Mouse (Mus musculus) CH12.LX (cell line): ENCODE data around the gene Zfp101. TPM values are rescaled to one million over a fixed set of nuclear protein-coding genes. Genes with fewer than 3 reads are reported as not detected.

Experiments
- DNase-seq: peaks from one replicate; pipeline ENCODE4 v3.0.0-alpha.2; 2013; ENCODE audit errors: extremely low read depth
- H3K27ac ChIP-seq: 2 replicates; pipeline ENCODE4 v1.5.1; 2012; ENCODE audit warnings: low read depth, mild to moderate bottlenecking, control low read depth, moderate library complexity; ENCODE audit not compliant: insufficient read depth
- H3K27me3 ChIP-seq: replicated peaks from 2 replicates; pipeline ENCODE3; 2012; ENCODE audit warnings: inconsistent platforms
- H3K36me3 ChIP-seq, 2 experiments: replicated peaks in 1 of 2; 2 replicates each; pipeline versions ENCODE3 to v1.6.1; 2012; ENCODE audit warnings: inconsistent platforms in 1 of 2, low read length in 1 of 2, mild to moderate bottlenecking in 1 of 2, mixed read lengths in 1 of 2, moderate library complexity in 1 of 2; ENCODE audit not compliant: control insufficient read depth in 1 of 2, insufficient read depth in 1 of 2
- H3K4me1 ChIP-seq, 2 experiments: 2 replicates each; pipeline ENCODE4 v1.6.1; 2012; ENCODE audit warnings: inconsistent platforms in 1 of 2, moderate library complexity in 1 of 2; ENCODE audit not compliant: insufficient read depth in 2 of 2, control insufficient read depth in 1 of 2
- H3K4me2 ChIP-seq: 2 replicates; pipeline ENCODE4 v1.6.1; 2012; ENCODE audit warnings: low read depth, mild to moderate bottlenecking, control low read depth; ENCODE audit not compliant: poor library complexity, insufficient read depth, severe bottlenecking
- H3K4me3 ChIP-seq, 3 experiments: fragments of 150-350 bp in 1 of 3; sonication (generic) in 1 of 3; replicated peaks in 1 of 3; 2 replicates each; pipeline versions ENCODE3 to v1.5.1; 2011 to 2012; ENCODE audit warnings: low read depth in 2 of 3, low read length in 2 of 3, mild to moderate bottlenecking in 2 of 3, moderate library complexity in 2 of 3, control low read depth in 1 of 3, improper control_type of control experiment in 1 of 3, inconsistent platforms in 1 of 3, mixed read lengths in 1 of 3; ENCODE audit not compliant: poor library complexity in 1 of 3
- H3K79me2 ChIP-seq: replicated peaks from 2 replicates; pipeline ENCODE4 v1.6.1; 2012; ENCODE audit warnings: mild to moderate bottlenecking, moderate library complexity; ENCODE audit not compliant: control insufficient read depth, poor library complexity, insufficient read depth, severe bottlenecking; ENCODE audit errors: extremely low read depth
- H3K9ac ChIP-seq: 2 replicates; pipeline ENCODE4 v1.6.1; 2012; ENCODE audit warnings: low read depth, mild to moderate bottlenecking, control low read depth, moderate library complexity; ENCODE audit not compliant: insufficient read depth
- H3K9me3 ChIP-seq: replicated peaks from 2 replicates; pipeline ENCODE3; 2012; ENCODE audit warnings: low read length, inconsistent platforms, mixed read lengths
- BHLHE40 ChIP-seq: IDR thresholded peaks from 2 replicates; pipeline ENCODE4 v1.6.1; 2011; ENCODE audit warnings: mild to moderate bottlenecking, low read depth, low read length, improper control_type of control experiment
- CHD1 ChIP-seq: IDR thresholded peaks from 2 replicates; pipeline ENCODE4 v1.6.1; 2012; ENCODE audit warnings: low read depth, low read length, improper control_type of control experiment, inconsistent platforms
- CHD2 ChIP-seq: IDR thresholded peaks from 2 replicates; pipeline ENCODE4 v1.6.1; 2011; ENCODE audit warnings: low read length, improper control_type of control experiment
- CTCF ChIP-seq, 2 experiments: IDR thresholded peaks in 1 of 2; conservative IDR thresholded peaks in 1 of 2; 2 replicates each; pipeline ENCODE4 v1.5.1; 2011 to 2012; ENCODE audit warnings: low read depth in 2 of 2, low read length in 2 of 2, improper control_type of control experiment in 1 of 2, inconsistent platforms in 1 of 2, mild to moderate bottlenecking in 1 of 2, moderate library complexity in 1 of 2
- EP300 ChIP-seq: IDR thresholded peaks from 2 replicates; pipeline ENCODE4 v1.6.1; 2011; ENCODE audit warnings: low read length, improper control_type of control experiment
- GABPA ChIP-seq: IDR thresholded peaks from 2 replicates; pipeline ENCODE4 v1.6.1; 2012; ENCODE audit warnings: low read depth, low read length, improper control_type of control experiment, inconsistent platforms; ENCODE audit not compliant: insufficient replicate concordance
- HCFC1 ChIP-seq: IDR thresholded peaks from 2 replicates; pipeline ENCODE4 v1.6.1; 2012; ENCODE audit warnings: low read depth, mild to moderate bottlenecking, inconsistent platforms, low read length, improper control_type of control experiment
- IRF4 ChIP-seq: IDR thresholded peaks from 2 replicates; pipeline ENCODE4 v1.6.1; 2014; ENCODE audit warnings: low read depth, mild to moderate bottlenecking, inconsistent platforms, low read length, improper control_type of control experiment
- JUND ChIP-seq: conservative IDR thresholded peaks from 2 replicates; pipeline ENCODE4 v1.6.1; 2011; ENCODE audit warnings: low read depth, low read length, improper control_type of control experiment
- KAT2A ChIP-seq: IDR thresholded peaks from 2 replicates; pipeline ENCODE4 v1.6.1; 2012; ENCODE audit warnings: low read length, improper control_type of control experiment, inconsistent platforms; ENCODE audit not compliant: insufficient replicate concordance
- MAX ChIP-seq: IDR thresholded peaks from 2 replicates; pipeline ENCODE4 v1.6.1; 2011; ENCODE audit warnings: low read length, improper control_type of control experiment
- MYC ChIP-seq: IDR thresholded peaks from 2 replicates; pipeline ENCODE4 v1.6.1; 2011; ENCODE audit warnings: low read depth, mild to moderate bottlenecking, improper control_type of control experiment, low read length
- NELFE ChIP-seq: IDR thresholded peaks from 2 replicates; pipeline ENCODE4 v1.6.1; 2011; ENCODE audit warnings: low read depth, low read length, improper control_type of control experiment
- POLR2A ChIP-seq: IDR thresholded peaks from 2 replicates; pipeline ENCODE4 v1.6.1; 2011; ENCODE audit warnings: low read depth, mild to moderate bottlenecking, improper control_type of control experiment, low read length
- POLR2AphosphoS2 ChIP-seq: IDR thresholded peaks from 2 replicates; pipeline ENCODE4 v1.6.1; 2011; ENCODE audit warnings: low read depth, low read length, improper control_type of control experiment
- RAD21 ChIP-seq: IDR thresholded peaks from 2 replicates; pipeline ENCODE4 v1.6.1; 2011; ENCODE audit warnings: low read depth, mild to moderate bottlenecking, low read length, improper control_type of control experiment, moderate library complexity
- RCOR1 ChIP-seq: conservative IDR thresholded peaks from 2 replicates; pipeline ENCODE4 v1.6.1; 2012; ENCODE audit warnings: low read depth, mild to moderate bottlenecking, inconsistent platforms, low read length, improper control_type of control experiment
- SMC3 ChIP-seq: IDR thresholded peaks from 2 replicates; pipeline ENCODE4 v1.6.1; 2011; ENCODE audit warnings: low read depth, low read length, improper control_type of control experiment
- TBP ChIP-seq: conservative IDR thresholded peaks from 2 replicates; pipeline ENCODE4 v1.6.1; 2011; ENCODE audit warnings: low read depth, low read length, improper control_type of control experiment
- USF2 ChIP-seq: conservative IDR thresholded peaks from 2 replicates; pipeline ENCODE4 v1.6.1; 2011; ENCODE audit warnings: low read depth, low read length, improper control_type of control experiment
- ZC3H11A ChIP-seq: IDR thresholded peaks from 2 replicates; pipeline ENCODE4 v1.6.1; 2012; ENCODE audit warnings: low read depth, mild to moderate bottlenecking, inconsistent platforms, low read length, improper control_type of control experiment
- ZNF384 ChIP-seq: IDR thresholded peaks from 2 replicates; pipeline ENCODE4 v1.6.1; 2012; ENCODE audit warnings: low read depth, low read length, improper control_type of control experiment, inconsistent platforms
- dilution Hi-C: fragments of 300-500 bp; cut with MboI; formaldehyde crosslinking; loops from 2 replicates; pipeline ENCODE4 v1.14.3; 2020; ENCODE audit warnings: low sequenced_read_pairs; ENCODE audit not compliant: extremely low pct_unique_long_range_greater_than_20kb, extremely low pct_ligation_motif_present
- in situ Hi-C: fragments of 300-500 bp; cut with MboI; formaldehyde crosslinking; loops from 3 replicates; pipeline ENCODE4 v1.14.3; 2019; ENCODE audit warnings: low sequenced_read_pairs, low pct_ligation_motif_present, low pct_unique_long_range_greater_than_20kb, mixed read lengths
- polyA plus RNA-seq: library from polyadenylated mRNA; unstranded; fragments of >175 nt; gene quantifications from 2 replicates; pipeline ENCODE4 v1.2.1, GENCODE M21; 2012; ENCODE audit warnings: low read depth; ENCODE audit not compliant: insufficient read length
- total RNA-seq, 2 experiments: library from RNA; depleted of rRNA; stranded (reverse); fragments of 300-350 nt in 1 of 2; fragments of >200 nt in 1 of 2; gene quantifications; 2 replicates each; pipeline ENCODE4 v1.2.3; 2012 to 2014

Gene Zfp101
- total and polyA plus RNA-seq, 3 experiments = 7.2 to 15.4 (median 10.7) TPM

DNA sequence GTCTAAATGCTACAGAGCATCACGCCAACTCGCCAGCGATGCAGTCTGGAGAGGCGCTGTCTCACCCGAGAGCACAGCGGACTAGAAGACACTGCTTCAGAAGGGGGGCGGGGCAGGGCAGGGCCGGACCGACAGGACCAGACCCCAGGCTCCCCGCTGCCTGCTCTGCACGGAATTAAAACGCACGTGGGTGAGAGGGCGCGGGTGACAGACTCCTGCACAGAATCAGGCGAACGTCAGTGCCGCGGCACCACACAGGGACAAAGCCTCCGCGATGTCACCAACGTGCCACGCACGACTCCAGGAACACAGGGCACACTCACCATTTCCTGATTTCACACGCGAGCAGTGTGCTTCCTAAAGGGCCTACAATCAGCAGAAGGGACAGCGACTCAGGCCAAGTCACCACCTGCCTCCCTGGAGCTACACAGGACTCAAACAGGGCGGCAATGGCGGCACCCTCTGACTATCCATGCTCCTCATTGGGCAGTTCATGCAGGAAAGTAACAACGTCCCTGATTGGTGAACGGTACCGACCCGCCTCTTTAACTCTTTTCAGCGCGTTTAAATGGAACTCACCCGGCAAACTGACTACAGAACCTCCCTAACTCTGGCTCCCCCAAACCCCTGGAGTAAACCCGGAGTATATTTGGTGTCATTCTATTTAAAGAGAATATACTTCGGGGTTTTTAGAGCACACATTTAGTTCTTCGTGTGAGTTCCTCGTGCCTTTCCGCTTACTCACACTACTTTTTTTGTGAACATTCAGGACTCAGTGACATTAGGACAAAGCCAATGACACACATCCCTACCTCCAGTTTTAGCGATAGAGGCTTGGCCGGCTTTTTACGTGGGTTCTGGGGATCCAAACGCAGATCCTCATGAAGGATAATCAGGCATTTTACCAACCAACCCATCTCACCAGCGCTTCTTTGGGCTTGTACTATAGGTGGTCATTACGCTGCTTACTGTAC lies 35.7 kb downstream of the Zfp101 start, which contains the start of gene Zfp81 (continued):
- peak; percentile 76 for TF ChIP-seq MAX
- TF ChIP-seq POLR2A = peak; percentile 84
- no peak for TF ChIP-seq IRF4
- TF ChIP-seq RCOR1 = no peak
- TF ChIP-seq JUND = no peak
- TF ChIP-seq RAD21 = no peak; the same call in 1 of the 2 replicates
- TF ChIP-seq USF2 = no peak
- no peak for TF ChIP-seq CHD1
- TF ChIP-seq CTCF (conservative IDR thresholded peaks at IDR 0.05 in 1 of 2, IDR thresholded peaks at IDR 0.05 in 1 of 2; ENCODE audit: low read depth in 2 of 2, low read length in 2 of 2) = peak in 1 of 2 experiments; percentile 33; a peak in 1 of 4 replicates
- peak; percentile 80 for TF ChIP-seq NELFE
- TF ChIP-seq TBP = peak; percentile 95
- peak; percentile 81 for TF ChIP-seq HCFC1
- peak; percentile 57 for TF ChIP-seq BHLHE40

DNA sequence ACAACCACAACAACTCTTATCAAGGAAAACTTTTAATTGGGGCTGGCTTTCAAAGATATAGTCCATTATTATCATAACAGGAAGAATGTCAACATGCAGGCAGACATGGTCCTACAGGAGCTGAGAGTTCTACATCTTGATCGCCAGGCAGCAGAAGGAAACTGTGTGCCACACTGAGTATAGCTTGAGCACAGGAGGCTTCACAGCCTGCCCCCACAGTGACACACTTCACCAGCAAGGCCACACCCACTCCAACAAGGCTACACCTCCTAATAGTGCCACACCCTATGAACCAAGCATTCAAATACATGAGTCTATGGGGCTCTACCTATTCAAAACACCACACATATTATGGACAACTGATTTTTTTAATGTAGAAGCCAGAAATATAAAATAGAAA lies 41.5 kb downstream of the Zfp101 start:
- dilution Hi-C loops = no loop called here
- Histone ChIP-seq H3K4me3 (no peak overlapping the region), H3K9ac (no peak overlapping the region), H3K27me3 (no peaks in the 10 kb centered on the region)
- no peak for TF ChIP-seq POLR2A
- no peak for TF ChIP-seq ZC3H11A
- TF ChIP-seq CHD2 = no peak
- no peak for TF ChIP-seq TBP
- no peak for TF ChIP-seq CTCF (conservative IDR thresholded peaks at IDR 0.05 in 1 of 2, IDR thresholded peaks at IDR 0.05 in 1 of 2; ENCODE audit: low read depth in 2 of 2, low read length in 2 of 2)
- no peak for TF ChIP-seq SMC3
- no peak for TF ChIP-seq MYC
- TF ChIP-seq EP300 = no peak
- no peak for TF ChIP-seq KAT2A
- TF ChIP-seq USF2 = no peak
- no peak for TF ChIP-seq HCFC1
- TF ChIP-seq POLR2AphosphoS2 = no peak
- no peak for TF ChIP-seq ZNF384
- TF ChIP-seq GABPA = no peak
- TF ChIP-seq RCOR1 = no peak
- TF ChIP-seq, all 38 proteins: peak for 0
- in situ Hi-C loops = no loop called here
- Histone ChIP-seq H3K36me3 (peaks cover 0 to 3% of the 10 kb centered on the region in 2 experiments), H3K79me2 (peaks cover 33% of the 10 kb centered on the region), H3K27ac (no peak overlapping the region), H3K4me2 (no peak overlapping the region), H3K4me1 (peaks cover 0 to 7% of the 10 kb centered on the region in 2 experiments; a peak in 2 of 4 replicates), H3K9me3 (peaks cover 2% of the 10 kb centered on the region)
- no peak for DNase-seq

Other genes with a start within 250 kb of the Zfp101 start
- gene Olfr55, start 226.2 kb downstream of the Zfp101 start, total RNA-seq (2012; rRNA removed) = not detected in 2 replicates
- not detected in 2 replicates for gene Olfr55, start 226.2 kb downstream of the Zfp101 start, total RNA-seq (2014; rRNA removed)
- not detected in 2 replicates for gene Olfr55, start 226.2 kb downstream of the Zfp101 start, polyA plus RNA-seq
- gene Olfr239, start 203.3 kb downstream of the Zfp101 start, total RNA-seq (2012; rRNA removed) = not detected in 2 replicates
- gene Olfr239, start 203.3 kb downstream of the Zfp101 start, total RNA-seq (2014; rRNA removed) = not detected in 2 replicates
- not detected in 2 replicates for gene Olfr239, start 203.3 kb downstream of the Zfp101 start, polyA plus RNA-seq
- gene Olfr1564, start 173.0 kb downstream of the Zfp101 start, total RNA-seq (2012; rRNA removed) = not detected in 2 replicates
- not detected in 2 replicates for gene Olfr1564, start 173.0 kb downstream of the Zfp101 start, total RNA-seq (2014; rRNA removed)
- 0.04 TPM in 1 of 2 replicates, not detected in the other for gene Olfr1564, start 173.0 kb downstream of the Zfp101 start, polyA plus RNA-seq
- 5.9 and 7.5 TPM in 2 replicates for gene Zfp955a, start 139.5 kb downstream of the Zfp101 start, total RNA-seq (2012; rRNA removed)
- 13.2 and 15.1 TPM in 2 replicates for gene Zfp955a, start 139.5 kb downstream of the Zfp101 start, total RNA-seq (2014; rRNA removed)
- 7.3 and 7.5 TPM in 2 replicates for gene Zfp955a, start 139.5 kb downstream of the Zfp101 start, polyA plus RNA-seq
- not detected in 2 replicates for gene Olfr63, start 130.0 kb downstream of the Zfp101 start, total RNA-seq (2012; rRNA removed)
- not detected in 2 replicates for gene Olfr63, start 130.0 kb downstream of the Zfp101 start, total RNA-seq (2014; rRNA removed)
- 0.03 and 0.08 TPM in 2 replicates for gene Olfr63, start 130.0 kb downstream of the Zfp101 start, polyA plus RNA-seq
- 3.8 and 4.8 TPM in 2 replicates for gene Zfp955b, start 105.1 kb downstream of the Zfp101 start, total RNA-seq (2012; rRNA removed)
- 8.4 and 11.0 TPM in 2 replicates for gene Zfp955b, start 105.1 kb downstream of the Zfp101 start, total RNA-seq (2014; rRNA removed)
- gene Zfp955b, start 105.1 kb downstream of the Zfp101 start, polyA plus RNA-seq = 17.8 and 25.7 TPM in 2 replicates
- gene Zfp81, start 35.8 kb downstream of the Zfp101 start, total RNA-seq (2012; rRNA removed) = 4.6 and 6.5 TPM in 2 replicates
- gene Zfp81, start 35.8 kb downstream of the Zfp101 start, total RNA-seq (2014; rRNA removed) = 15.9 and 20.5 TPM in 2 replicates
- 9.5 and 9.6 TPM in 2 replicates for gene Zfp81, start 35.8 kb downstream of the Zfp101 start, polyA plus RNA-seq
- gene Actl9, start 38.3 kb upstream of the Zfp101 start, total RNA-seq (2012; rRNA removed) = not detected in 2 replicates
- gene Actl9, start 38.3 kb upstream of the Zfp101 start, total RNA-seq (2014; rRNA removed) = not detected in 2 replicates
- gene Actl9, start 38.3 kb upstream of the Zfp101 start, polyA plus RNA-seq = not detected in 2 replicates
- gene Adamts10, start 129.6 kb upstream of the Zfp101 start, total RNA-seq (2012; rRNA removed) = 15.2 and 16.7 TPM in 2 replicates
- gene Adamts10, start 129.6 kb upstream of the Zfp101 start, total RNA-seq (2014; rRNA removed) = 6.2 and 6.7 TPM in 2 replicates
- gene Adamts10, start 129.6 kb upstream of the Zfp101 start, polyA plus RNA-seq = 11.7 and 12.1 TPM in 2 replicates
- 19.5 and 19.6 TPM in 2 replicates for gene Myo1f, start 161.1 kb upstream of the Zfp101 start, total RNA-seq (2012; rRNA removed)
- gene Myo1f, start 161.1 kb upstream of the Zfp101 start, total RNA-seq (2014; rRNA removed) = 13.1 and 13.6 TPM in 2 replicates
- 27.5 and 29.1 TPM in 2 replicates for gene Myo1f, start 161.1 kb upstream of the Zfp101 start, polyA plus RNA-seq
- 9.9 TPM in 2 replicates for gene Zfp414, start 234.4 kb upstream of the Zfp101 start, total RNA-seq (2012; rRNA removed)
- gene Zfp414, start 234.4 kb upstream of the Zfp101 start, total RNA-seq (2014; rRNA removed) = 5.4 and 6.6 TPM in 2 replicates
- gene Zfp414, start 234.4 kb upstream of the Zfp101 start, polyA plus RNA-seq = 24.8 and 34.3 TPM in 2 replicates
- 0.25 and 0.38 TPM in 2 replicates for gene Pram1, start 243.4 kb upstream of the Zfp101 start, total RNA-seq (2012; rRNA removed)
- 0.21 TPM in 1 of 2 replicates, not detected in the other for gene Pram1, start 243.4 kb upstream of the Zfp101 start, total RNA-seq (2014; rRNA removed)
- 1.1 and 1.7 TPM in 2 replicates for gene Pram1, start 243.4 kb upstream of the Zfp101 start, polyA plus RNA-seq